Mouse (Mus musculus): ENCODE measurements around the gene Fhod1. TPM values are rescaled to one million over a fixed set of nuclear protein-coding genes. Genes with fewer than 3 reads are reported as not detected.

Gene Fhod1
- polyA plus RNA-seq, 1 experiment from 2014 or later = 18.8 TPM

GRCm38 (mm10) chr8:105342768-105343167 is 5.0 kb downstream of the Fhod1 start:
- Histone ChIP-seq H3K27ac (ENCODE audit: low read depth) (peak overlapping the region; percentile 96), H3K27me3 (ENCODE audit: insufficient read depth, low read length) (no peaks in the 10 kb centered on the region), H3K4me2 (peak overlapping the region; percentile 90), H3K4me3 (ENCODE audit: low read depth, low read length) (peak overlapping the region; percentile 10; the same call in 1 of the 2 replicates), H3K9me3 (ENCODE audit: low read depth, low read length) (no peaks in the 10 kb centered on the region), H3K9ac (no peak overlapping the region; the same call in none of the 2 replicates), H3K36me3 (ENCODE audit: insufficient read depth) (peaks cover 39% of the 10 kb centered on the region), H3K4me1 (ENCODE audit: insufficient read depth) (peaks cover 45% of the 10 kb centered on the region)
- WGBS = 57% methylated on average over 4 of the region's 4 CpGs
- TF ChIP-seq CTCF (IDR thresholded peaks at IDR 0.05; ENCODE audit: low read depth) = no peak
- no peak for DNase-seq
- ATAC-seq (ENCODE audit: insufficient read depth) = no peak

- WGBS = 31% methylated on average over 8 of the region's 8 CpGs
- H3K9me3 ChIP-seq (ENCODE audit: low read depth, low read length) = no peaks in the 10 kb centered on the region
- peak overlapping the region; percentile 97 for H3K27ac ChIP-seq (ENCODE audit: low read depth)
- ATAC-seq (ENCODE audit: insufficient read depth) (peak; percentile 89), DNase-seq (peak; percentile 98)
- H3K27me3 ChIP-seq (ENCODE audit: insufficient read depth, low read length) = no peaks in the 10 kb centered on the region
- no peak overlapping the region for H3K4me3 ChIP-seq (ENCODE audit: low read depth, low read length)
- H3K4me2 ChIP-seq = peak overlapping the region; percentile 44; the same call in 1 of the 2 replicates
- TF ChIP-seq CTCF (IDR thresholded peaks at IDR 0.05; ENCODE audit: low read depth) = no peak
- H3K4me1 ChIP-seq (ENCODE audit: insufficient read depth) = peaks cover 45% of the 10 kb centered on the region
- H3K36me3 ChIP-seq (ENCODE audit: insufficient read depth) = peaks cover 52% of the 10 kb centered on the region
- no peak overlapping the region for H3K9ac ChIP-seq
Measured at GRCm38 (mm10) chr8:105341399-105341798, 6.4 kb downstream of the Fhod1 start.

GRCm38 (mm10) chr8:105339886-105340635 is 7.7 kb downstream of the Fhod1 start:
- H3K36me3 ChIP-seq (ENCODE audit: insufficient read depth) = peaks cover 66% of the 10 kb centered on the region
- H3K9me3 ChIP-seq (ENCODE audit: low read depth, low read length) = no peaks in the 10 kb centered on the region
- peak overlapping the region; percentile 97 for H3K27ac ChIP-seq (ENCODE audit: low read depth)
- no peak overlapping the region for H3K4me3 ChIP-seq (ENCODE audit: low read depth, low read length)
- 28% methylated on average over 6 of the region's 6 CpGs for WGBS
- no peaks in the 10 kb centered on the region for H3K27me3 ChIP-seq (ENCODE audit: insufficient read depth, low read length)
- peak overlapping the region; percentile 44; the same call in 1 of the 2 replicates for H3K4me2 ChIP-seq
- no peak for TF ChIP-seq CTCF (IDR thresholded peaks at IDR 0.05; ENCODE audit: low read depth)
- peaks cover 34% of the 10 kb centered on the region for H3K4me1 ChIP-seq (ENCODE audit: insufficient read depth)
- DNase-seq (peak; percentile 63), ATAC-seq (ENCODE audit: insufficient read depth) (no peak)
- 0 out of 2 replicates have a peak overlapping the region, but pooled peaks have one; percentile 4 for H3K9ac ChIP-seq

GRCm38 (mm10) chr8:105338992-105339391 is 8.8 kb downstream of the Fhod1 start:
- Histone ChIP-seq H3K36me3 (ENCODE audit: insufficient read depth) (peaks cover 71% of the 10 kb centered on the region), H3K4me2 (no peak overlapping the region), H3K9me3 (ENCODE audit: low read depth, low read length) (no peaks in the 10 kb centered on the region), H3K4me3 (ENCODE audit: low read depth, low read length) (no peak overlapping the region), H3K27me3 (ENCODE audit: insufficient read depth, low read length) (no peaks in the 10 kb centered on the region), H3K27ac (ENCODE audit: low read depth) (0 out of 2 replicates have a peak overlapping the region, but pooled peaks have one; percentile 15), H3K4me1 (ENCODE audit: insufficient read depth) (peaks cover 25% of the 10 kb centered on the region), H3K9ac (no peak overlapping the region)
- 26% methylated on average over 4 of the region's 4 CpGs for whole genome bisulfite sequencing
- DNase-seq (no peak), ATAC-seq (ENCODE audit: insufficient read depth) (no peak)
- TF ChIP-seq CTCF (IDR thresholded peaks at IDR 0.05; ENCODE audit: low read depth) = no peak

- Histone ChIP-seq H3K36me3 (ENCODE audit: insufficient read depth) (peaks cover 83% of the 10 kb centered on the region), H3K4me2 (no peak overlapping the region), H3K27me3 (ENCODE audit: insufficient read depth, low read length) (no peaks in the 10 kb centered on the region), H3K4me1 (ENCODE audit: insufficient read depth) (peaks cover 14% of the 10 kb centered on the region), H3K9ac (no peak overlapping the region), H3K27ac (ENCODE audit: low read depth) (no peak overlapping the region), H3K9me3 (ENCODE audit: low read depth, low read length) (no peaks in the 10 kb centered on the region), H3K4me3 (ENCODE audit: low read depth, low read length) (no peak overlapping the region)
- ATAC-seq (ENCODE audit: insufficient read depth) (no peak), DNase-seq (no peak)
- TF ChIP-seq CTCF (IDR thresholded peaks at IDR 0.05; ENCODE audit: low read depth) = no peak
- 69% methylated on average over 32 of the region's 32 CpGs for WGBS
Measured at GRCm38 (mm10) chr8:105336373-105337130, 11.2 kb downstream of the Fhod1 start.

- H3K27ac ChIP-seq (ENCODE audit: low read depth) = peak overlapping the region; percentile 1; the same call in 1 of the 2 replicates
Measured at GRCm38 (mm10) chr8:105332523-105332922, 15.2 kb downstream of the Fhod1 start.

GRCm38 (mm10) chr8:105331931-105332330 is 15.8 kb downstream of the Fhod1 start:
- 93% methylated on average over 9 of the region's 9 CpGs for WGBS
- no peak overlapping the region for H3K27ac ChIP-seq (ENCODE audit: low read depth)
- no peak for TF ChIP-seq CTCF (IDR thresholded peaks at IDR 0.05; ENCODE audit: low read depth)
- no peaks in the 10 kb centered on the region for H3K9me3 ChIP-seq (ENCODE audit: low read depth, low read length)
- 0 out of 2 replicates have a peak, but pooled peaks cover 4% of the 10 kb centered on the region for H3K4me1 ChIP-seq (ENCODE audit: insufficient read depth)
- no peak overlapping the region for H3K4me3 ChIP-seq (ENCODE audit: low read depth, low read length)
- no peak for DNase-seq
- no peak overlapping the region for H3K9ac ChIP-seq
- ATAC-seq (ENCODE audit: insufficient read depth) = no peak
- H3K36me3 ChIP-seq (ENCODE audit: insufficient read depth) = peaks cover 96% of the 10 kb centered on the region
- H3K4me2 ChIP-seq = no peak overlapping the region
- H3K27me3 ChIP-seq (ENCODE audit: insufficient read depth, low read length) = no peaks in the 10 kb centered on the region

More at GRCm38 (mm10) chr8:105332523-105332922, 15.2 kb downstream of the Fhod1 start:
- 48% methylated on average over 2 of the region's 2 CpGs for WGBS
- no peaks in the 10 kb centered on the region for H3K27me3 ChIP-seq (ENCODE audit: insufficient read depth, low read length)
- H3K9me3 ChIP-seq (ENCODE audit: low read depth, low read length) = no peaks in the 10 kb centered on the region
- DNase-seq = no peak
- no peak for ATAC-seq (ENCODE audit: insufficient read depth)
- no peak overlapping the region for H3K9ac ChIP-seq
- H3K4me3 ChIP-seq (ENCODE audit: low read depth, low read length) = no peak overlapping the region
- no peak overlapping the region for H3K4me2 ChIP-seq
- no peak for TF ChIP-seq CTCF (IDR thresholded peaks at IDR 0.05; ENCODE audit: low read depth)
- peaks cover 100% of the 10 kb centered on the region for H3K36me3 ChIP-seq (ENCODE audit: insufficient read depth)
- 0 out of 2 replicates have a peak, but pooled peaks cover 1% of the 10 kb centered on the region for H3K4me1 ChIP-seq (ENCODE audit: insufficient read depth)
